Mouse (Mus musculus): ENCODE measurements around the gene Asb16. TPM values are rescaled to one million over a fixed set of nuclear protein-coding genes. Genes with fewer than 3 reads are reported as not detected.
A peak's percentile ranks its signal among the peaks of the same experiment; 100 is the strongest.
"Not testable (repeated sequence)": the region's sequence is repeated elsewhere in the genome, so short reads cannot be mapped to it uniquely, and the experiment has no call there.

Gene Asb16
- polyA plus RNA-seq, 1 experiment from 2014 or later = 0.10 TPM

DNA sequence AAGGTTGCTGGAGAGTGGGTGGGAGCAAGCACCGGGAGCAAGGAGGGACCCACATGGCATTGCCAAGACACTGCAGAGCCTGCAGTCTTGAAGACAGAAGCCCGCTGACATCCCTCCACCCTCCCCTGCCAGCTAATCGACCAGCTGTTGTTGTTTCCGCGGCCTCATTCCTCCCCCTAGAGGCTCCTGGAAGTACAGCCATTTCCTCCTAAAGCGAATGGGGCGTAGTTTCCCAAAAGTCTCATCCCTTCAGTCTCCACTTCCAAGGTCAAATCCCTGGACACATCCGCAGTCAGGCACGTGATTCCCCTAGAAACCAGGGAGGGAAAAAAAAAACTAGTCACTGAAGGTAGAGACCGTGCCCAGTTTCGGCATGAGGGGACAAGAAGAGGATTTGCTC, 1.1 kb upstream of the Asb16 start:
- peak overlapping the region; percentile 25; the same call in 1 of the 2 replicates for H3K4me2 ChIP-seq (ENCODE audit: low read length)
- WGBS = 7% methylated on average over 11 of the region's 11 CpGs
- no peaks in the 10 kb centered on the region for H3K4me1 ChIP-seq (ENCODE audit: control insufficient read depth, insufficient read depth, low read length)
- H3K9me3 ChIP-seq (replicated peaks; ENCODE audit: control insufficient read depth, low read length, poor library complexity, severe bottlenecking) = no peaks in the 10 kb centered on the region
- H3K9ac ChIP-seq (ENCODE audit: low read depth, low read length) = peak overlapping the region; percentile 53
- no peaks in the 10 kb centered on the region for H3K36me3 ChIP-seq (ENCODE audit: control insufficient read depth, insufficient read depth, low read length)
- H3K27me3 ChIP-seq (ENCODE audit: control insufficient read depth, insufficient read depth, low read depth, low read length) = no peaks in the 10 kb centered on the region; the same call in 1 of the 2 replicates
- no peak overlapping the region for H3K4me3 ChIP-seq (ENCODE audit: low read depth, low read length)
- ATAC-seq = peak; percentile 64; the same call in 1 of the 2 replicates
- no peak overlapping the region for H3K27ac ChIP-seq (ENCODE audit: low read length)

DNA sequence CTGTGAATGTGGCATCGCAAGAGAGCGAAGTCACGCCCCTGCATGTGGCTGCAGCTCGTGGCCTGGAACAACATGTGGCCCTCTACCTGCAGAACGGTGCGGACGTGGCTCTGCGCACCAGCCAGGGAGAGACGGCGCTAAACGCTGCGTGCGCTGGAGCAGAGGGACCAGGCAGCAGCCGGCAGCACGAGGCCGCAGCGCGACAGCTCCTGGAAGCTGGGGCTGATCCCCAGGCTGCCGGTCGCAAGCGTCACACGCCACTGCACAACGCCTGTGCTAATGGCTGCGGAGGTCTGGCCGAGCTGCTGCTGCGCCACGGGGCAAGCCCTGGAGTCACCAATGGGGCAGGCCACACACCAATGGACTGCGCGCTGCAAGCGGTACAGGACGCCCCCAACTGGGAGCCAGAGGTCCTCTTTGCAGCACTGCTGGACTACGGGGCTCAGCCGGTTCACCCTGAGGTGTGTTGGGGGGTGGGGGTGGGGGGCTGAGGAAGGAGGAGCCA, 7.9 kb downstream of the Asb16 start:
- peak overlapping the region; percentile 47; the same call in 1 of the 2 replicates for H3K27ac ChIP-seq (ENCODE audit: low read length)
- no peaks in the 10 kb centered on the region for H3K9me3 ChIP-seq (replicated peaks; ENCODE audit: control insufficient read depth, low read length, poor library complexity, severe bottlenecking)
- peak overlapping the region; percentile 41 for H3K4me3 ChIP-seq (ENCODE audit: low read depth, low read length)
- peak overlapping the region; percentile 71 for H3K9ac ChIP-seq (ENCODE audit: low read depth, low read length)
- H3K27me3 ChIP-seq (ENCODE audit: control insufficient read depth, insufficient read depth, low read depth, low read length) = no peaks in the 10 kb centered on the region
- WGBS = under 1% methylated on average over 33 of the region's 33 CpGs
- no peaks in the 10 kb centered on the region for H3K36me3 ChIP-seq (ENCODE audit: control insufficient read depth, insufficient read depth, low read length)
- ATAC-seq = peak; percentile 82
- H3K4me1 ChIP-seq (ENCODE audit: control insufficient read depth, insufficient read depth, low read length) = peaks cover 8% of the 10 kb centered on the region; the same call in 1 of the 2 replicates
- peak overlapping the region; percentile 87 for H3K4me2 ChIP-seq (ENCODE audit: low read length)

DNA sequence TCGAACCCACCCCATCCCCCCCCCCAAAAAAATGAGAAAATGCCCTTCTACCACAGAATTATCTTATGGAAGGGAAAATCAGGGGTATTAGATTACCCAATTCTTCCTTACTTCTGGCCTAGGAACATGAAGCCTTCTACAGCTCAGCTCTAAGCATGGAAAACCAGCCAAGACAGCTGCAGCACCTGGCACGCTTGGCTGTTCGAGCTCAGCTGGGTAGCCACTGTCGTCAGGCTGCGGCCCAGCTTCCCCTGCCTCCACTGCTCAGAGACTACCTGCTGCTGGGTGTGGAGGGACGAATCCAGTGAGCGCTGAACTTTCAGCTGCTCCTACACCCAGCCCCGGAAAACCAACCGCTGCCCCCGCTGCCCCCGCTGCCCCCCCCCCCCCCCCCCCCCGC, 9.2 kb downstream of the Asb16 start:
- 40% methylated on average over 10 of the region's 12 CpGs for WGBS
- H3K4me1 ChIP-seq (ENCODE audit: control insufficient read depth, insufficient read depth, low read length) = peaks cover 8% of the 10 kb centered on the region; the same call in 1 of the 2 replicates
- no peak for ATAC-seq

DNA sequence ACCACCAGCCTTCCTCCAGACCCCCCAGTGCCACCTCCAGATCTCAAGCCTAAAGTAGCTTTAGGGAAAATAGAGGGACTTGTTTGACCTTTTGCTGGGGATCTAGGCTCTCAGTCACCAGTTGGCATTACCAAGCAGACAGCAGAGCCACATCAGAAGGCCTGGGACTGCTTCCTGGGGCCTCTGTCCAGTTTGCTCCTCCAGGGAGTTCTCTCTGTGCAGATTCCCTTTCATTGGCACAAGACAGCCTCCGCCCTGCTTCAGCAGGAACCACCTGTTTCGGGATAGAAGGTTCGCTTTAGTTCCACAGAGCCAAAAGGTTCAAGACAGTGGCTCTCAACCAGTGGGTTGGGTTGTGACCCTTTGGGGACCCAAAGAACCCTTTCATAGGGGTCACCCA, 11.1 kb downstream of the Asb16 start:
- Histone ChIP-seq H3K4me3 (ENCODE audit: low read depth, low read length) (no peak overlapping the region), H3K4me1 (ENCODE audit: control insufficient read depth, insufficient read depth, low read length) (peaks cover 8% of the 10 kb centered on the region; the same call in 1 of the 2 replicates), H3K4me2 (ENCODE audit: low read length) (no peak overlapping the region), H3K9me3 (replicated peaks; ENCODE audit: control insufficient read depth, low read length, poor library complexity, severe bottlenecking) (no peaks in the 10 kb centered on the region), H3K36me3 (ENCODE audit: control insufficient read depth, insufficient read depth, low read length) (no peaks in the 10 kb centered on the region), H3K9ac (ENCODE audit: low read depth, low read length) (no peak overlapping the region), H3K27ac (ENCODE audit: low read length) (no peak overlapping the region), H3K27me3 (ENCODE audit: control insufficient read depth, insufficient read depth, low read depth, low read length) (no peaks in the 10 kb centered on the region)
- WGBS = 96% methylated on average over 3 of the region's 3 CpGs
- no peak for ATAC-seq

More for the DNA sequence above, 9.2 kb downstream of the Asb16 start:
- H3K27ac ChIP-seq (ENCODE audit: low read length) = no peak overlapping the region
- no peaks in the 10 kb centered on the region for H3K9me3 ChIP-seq (replicated peaks; ENCODE audit: control insufficient read depth, low read length, poor library complexity, severe bottlenecking)
- no peak overlapping the region for H3K4me3 ChIP-seq (ENCODE audit: low read depth, low read length)
- no peaks in the 10 kb centered on the region for H3K36me3 ChIP-seq (ENCODE audit: control insufficient read depth, insufficient read depth, low read length)
- H3K9ac ChIP-seq (ENCODE audit: low read depth, low read length) = no peak overlapping the region
- H3K4me2 ChIP-seq (ENCODE audit: low read length) = no peak overlapping the region
- H3K27me3 ChIP-seq (ENCODE audit: control insufficient read depth, insufficient read depth, low read depth, low read length) = no peaks in the 10 kb centered on the region

DNA sequence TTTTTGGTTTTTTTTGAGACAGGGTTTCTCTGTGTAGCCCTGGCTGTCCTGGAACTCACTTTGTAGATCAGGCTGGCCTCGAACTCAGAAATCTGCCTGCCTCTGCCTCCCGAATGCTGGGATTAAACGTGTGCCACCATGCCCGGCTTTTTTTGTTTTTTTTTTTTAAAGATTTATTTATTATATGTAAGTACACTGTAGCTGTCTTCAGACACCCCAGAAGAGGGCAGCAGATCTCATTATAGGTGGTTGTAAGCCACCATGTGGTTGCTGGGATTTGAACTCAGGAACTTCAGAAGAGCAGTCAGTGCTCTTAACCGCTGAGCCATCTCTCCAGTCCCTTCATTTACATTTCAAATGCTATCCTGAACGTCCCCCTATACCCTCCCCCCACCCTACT, 11.7 kb downstream of the Asb16 start:
- H3K36me3 ChIP-seq (ENCODE audit: control insufficient read depth, insufficient read depth, low read length); H3K4me3 ChIP-seq (ENCODE audit: low read depth, low read length); H3K27ac ChIP-seq (ENCODE audit: low read length); H3K27me3 ChIP-seq (ENCODE audit: control insufficient read depth, insufficient read depth, low read depth, low read length); H3K9me3 ChIP-seq (replicated peaks; ENCODE audit: control insufficient read depth, low read length, poor library complexity, severe bottlenecking); H3K9ac ChIP-seq (ENCODE audit: low read depth, low read length); ATAC-seq; H3K4me1 ChIP-seq (ENCODE audit: control insufficient read depth, insufficient read depth, low read length); H3K4me2 ChIP-seq (ENCODE audit: low read length): not testable (repeated sequence)
- WGBS = 74% methylated on average over 6 of the region's 6 CpGs

DNA sequence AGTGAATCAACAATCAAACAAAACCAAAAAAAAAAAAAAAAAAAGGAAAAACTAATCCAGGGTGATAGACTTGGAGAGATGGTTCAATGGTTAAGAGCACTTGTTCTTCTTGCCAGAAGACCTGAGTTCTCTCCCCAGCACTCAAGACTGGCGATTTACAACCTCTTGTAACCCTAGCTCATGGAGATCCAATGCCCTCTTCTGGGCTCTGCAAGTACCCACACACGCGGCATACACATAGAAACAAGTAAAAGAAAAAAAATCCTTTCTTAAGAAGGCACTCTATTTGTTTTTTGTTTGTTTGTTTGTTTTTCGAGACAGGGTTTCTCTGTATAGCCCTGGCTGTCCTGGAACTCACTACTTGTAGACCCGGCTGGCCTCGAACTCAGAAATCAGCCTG, 15.4 kb downstream of the Asb16 start:
- peak overlapping the region; percentile 60; the same call in 1 of the 2 replicates for H3K4me3 ChIP-seq (ENCODE audit: low read depth, low read length)
- peaks cover 14% of the 10 kb centered on the region for H3K4me1 ChIP-seq (ENCODE audit: control insufficient read depth, insufficient read depth, low read length)
- H3K27ac ChIP-seq (ENCODE audit: low read length) = peak overlapping the region; percentile 80
- H3K9ac ChIP-seq (ENCODE audit: low read depth, low read length) = no peak overlapping the region
- H3K4me2 ChIP-seq (ENCODE audit: low read length) = peak overlapping the region; percentile 51
- H3K9me3 ChIP-seq (replicated peaks; ENCODE audit: control insufficient read depth, low read length, poor library complexity, severe bottlenecking) = no peaks in the 10 kb centered on the region
- ATAC-seq = no peak
- 87% methylated on average over 6 of the region's 6 CpGs for WGBS
- H3K27me3 ChIP-seq (ENCODE audit: control insufficient read depth, insufficient read depth, low read depth, low read length) = no peaks in the 10 kb centered on the region
- peaks cover 3% of the 10 kb centered on the region; the same call in 1 of the 2 replicates for H3K36me3 ChIP-seq (ENCODE audit: control insufficient read depth, insufficient read depth, low read length)

DNA sequence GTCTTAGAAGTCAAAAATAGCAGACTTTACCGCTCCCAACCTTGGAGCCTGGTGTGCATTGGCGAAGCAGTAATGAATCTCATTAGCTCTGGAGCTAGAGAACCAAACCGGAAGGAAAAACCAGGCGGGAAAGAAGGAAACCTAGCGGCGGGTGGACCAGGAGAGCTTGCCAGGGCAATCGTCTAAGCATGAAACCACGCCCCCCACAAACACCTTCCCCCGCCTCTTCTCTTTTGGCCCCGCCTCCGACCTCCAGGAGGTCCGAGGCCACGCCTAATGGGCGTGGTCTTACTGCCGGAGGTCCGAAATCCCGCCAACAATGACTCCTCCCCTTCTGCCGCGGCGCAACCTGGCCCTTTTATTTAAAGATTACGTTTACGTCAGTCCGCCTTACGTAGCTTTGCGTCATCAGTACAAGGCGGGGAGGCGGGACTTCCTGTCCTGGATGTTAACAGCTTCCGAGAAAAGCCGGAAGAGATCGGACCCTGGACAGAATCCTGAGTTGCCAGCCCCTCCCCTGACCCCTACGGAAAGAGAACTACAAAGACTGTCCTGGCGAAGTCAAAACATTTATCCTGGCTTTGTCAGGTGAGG, 16.1 kb downstream of the Asb16 start, which contains the start of gene Tmub2:
Gene Tmub2 (plus strand): TSS at position 431 of the 594 bp plus-strand sequence.
- H3K27ac ChIP-seq (ENCODE audit: low read length) = peak within 1 kb of the TSS; percentile 80
- H3K4me3 ChIP-seq (ENCODE audit: low read depth, low read length) = peak within 1 kb of the TSS; percentile 60
- under 1% methylated on average over 32 of the region's 32 CpGs for WGBS
- peaks cover 14% of the 10 kb centered on the region for H3K4me1 ChIP-seq (ENCODE audit: control insufficient read depth, insufficient read depth, low read length)
- H3K9ac ChIP-seq (ENCODE audit: low read depth, low read length) = peak within 1 kb of the TSS; percentile 86
- peaks cover 3% of the 10 kb centered on the region; the same call in 1 of the 2 replicates for H3K36me3 ChIP-seq (ENCODE audit: control insufficient read depth, insufficient read depth, low read length)
- no peaks in the 10 kb centered on the region for H3K27me3 ChIP-seq (ENCODE audit: control insufficient read depth, insufficient read depth, low read depth, low read length)
- H3K9me3 ChIP-seq (replicated peaks; ENCODE audit: control insufficient read depth, low read length, poor library complexity, severe bottlenecking) = no peaks in the 10 kb centered on the region
- peak within 1 kb of the TSS; percentile 86 for H3K4me2 ChIP-seq (ENCODE audit: low read length)
- peak; percentile 89 for ATAC-seq

DNA sequence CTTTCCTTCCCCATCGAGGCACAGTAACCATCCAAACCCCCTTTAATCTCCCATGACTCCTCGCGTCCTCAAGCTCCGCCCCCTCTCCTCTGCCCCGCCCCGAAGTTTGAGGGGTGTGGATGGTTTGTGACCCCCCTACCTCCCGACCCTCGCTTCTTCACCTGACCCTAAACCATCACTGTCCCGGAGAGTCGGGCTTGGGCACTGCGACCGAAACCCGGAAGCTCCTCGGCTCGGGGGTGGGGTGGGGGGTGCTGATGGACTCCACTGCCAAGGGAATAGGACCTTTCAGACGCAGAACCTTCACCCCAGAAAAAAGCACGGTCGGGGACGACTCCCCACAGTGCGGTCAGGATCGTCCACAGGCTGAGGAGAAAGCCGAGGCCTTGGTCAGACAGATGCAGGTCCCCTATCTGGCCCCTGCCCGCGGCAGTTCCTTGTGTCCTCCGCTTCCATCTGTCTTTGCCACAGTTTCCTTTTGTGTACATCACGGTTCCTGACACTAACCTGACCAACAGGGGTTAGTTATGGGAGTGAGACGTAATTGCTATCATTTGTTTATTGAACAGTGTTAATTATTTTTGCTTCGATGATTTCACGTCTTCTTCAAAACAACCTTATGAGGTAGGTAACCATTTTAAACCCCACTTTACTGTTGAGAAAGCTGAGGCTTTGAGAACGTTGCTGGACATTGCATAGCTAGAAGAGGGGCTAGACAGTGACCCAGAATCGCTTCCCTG, 16.7 kb downstream of the Asb16 start:
- H3K4me2 ChIP-seq (ENCODE audit: low read length) = peak overlapping the region; percentile 86
- WGBS = 4% methylated on average over 31 of the region's 31 CpGs
- H3K27ac ChIP-seq (ENCODE audit: low read length) = peak overlapping the region; percentile 80

DNA sequence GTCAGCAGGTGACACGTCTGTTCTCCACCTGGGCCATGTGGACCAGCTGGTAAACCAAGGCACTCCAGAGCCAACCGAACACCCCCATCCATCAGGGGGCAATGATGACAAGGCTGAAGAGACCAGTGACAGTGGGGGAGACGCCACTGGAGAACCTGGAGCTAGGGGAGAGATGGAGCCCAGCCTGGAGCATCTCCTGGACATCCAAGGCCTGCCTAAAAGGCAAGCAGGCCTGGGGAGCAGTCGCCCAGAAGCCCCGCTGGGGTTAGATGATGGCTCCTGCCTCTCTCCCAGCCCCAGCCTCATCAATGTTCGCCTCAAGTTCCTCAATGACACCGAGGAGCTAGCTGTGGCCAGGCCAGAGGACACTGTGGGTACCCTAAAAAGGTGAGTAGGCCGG, 18.9 kb downstream of the Asb16 start:
- Histone ChIP-seq H3K9me3 (replicated peaks; ENCODE audit: control insufficient read depth, low read length, poor library complexity, severe bottlenecking) (no peaks in the 10 kb centered on the region), H3K4me1 (ENCODE audit: control insufficient read depth, insufficient read depth, low read length) (peaks cover 14% of the 10 kb centered on the region), H3K27ac (ENCODE audit: low read length) (no peak overlapping the region), H3K27me3 (ENCODE audit: control insufficient read depth, insufficient read depth, low read depth, low read length) (no peaks in the 10 kb centered on the region), H3K4me2 (ENCODE audit: low read length) (no peak overlapping the region), H3K36me3 (ENCODE audit: control insufficient read depth, insufficient read depth, low read length) (peaks cover 20% of the 10 kb centered on the region), H3K9ac (ENCODE audit: low read depth, low read length) (no peak overlapping the region; the same call in 1 of the 2 replicates), H3K4me3 (ENCODE audit: low read depth, low read length) (no peak overlapping the region)
- no peak for ATAC-seq
- 93% methylated on average over 8 of the region's 8 CpGs for WGBS

More for the DNA sequence above, 16.7 kb downstream of the Asb16 start:
- Histone ChIP-seq H3K27me3 (ENCODE audit: control insufficient read depth, insufficient read depth, low read depth, low read length) (no peaks in the 10 kb centered on the region), H3K9ac (ENCODE audit: low read depth, low read length) (peak overlapping the region; percentile 86), H3K4me3 (ENCODE audit: low read depth, low read length) (peak overlapping the region; percentile 60), H3K9me3 (replicated peaks; ENCODE audit: control insufficient read depth, low read length, poor library complexity, severe bottlenecking) (no peaks in the 10 kb centered on the region), H3K36me3 (ENCODE audit: control insufficient read depth, insufficient read depth, low read length) (peaks cover 3% of the 10 kb centered on the region; the same call in 1 of the 2 replicates), H3K4me1 (ENCODE audit: control insufficient read depth, insufficient read depth, low read length) (peaks cover 14% of the 10 kb centered on the region)
- ATAC-seq = peak; percentile 68

Data from midbrain, embryonic 16.5 days (tissue).